Mouse (Mus musculus) stomach, embryonic 15.5 days (tissue): ENCODE data around the gene Acsl3. TPM values are rescaled to one million over a fixed set of nuclear protein-coding genes. Genes with fewer than 3 reads are reported as not detected.

Experiments used
- polyA plus RNA-seq: library from polyadenylated mRNA; unstranded; fragments of >200 nt; fragmentation: Nextera tagmentation; extraction: Ambion mirVana; gene quantifications from 2 replicates; pipeline ENCODE4 v1.2.1, GENCODE M21; 2015

The Acsl3 gene
- polyA plus RNA-seq, 1 experiment from 2014 or later, result 61.9 TPM

Other genes starting within 250 kb of the Acsl3 start
- gene Farsb, start 168.9 kb upstream of the Acsl3 start, polyA plus RNA-seq, result 140 and 150 TPM in 2 replicates
- 0.37 TPM in 1 of 2 replicates, not detected in the other for gene Mogat1, start 146.8 kb upstream of the Acsl3 start, polyA plus RNA-seq
- 0.08 and 0.18 TPM in 2 replicates for gene BC035947, start 145.7 kb upstream of the Acsl3 start, polyA plus RNA-seq
- 3.0 and 3.6 TPM in 2 replicates for gene Utp14b, start 213 bp downstream of the Acsl3 start, polyA plus RNA-seq
- 8.0 and 8.1 TPM in 2 replicates for gene Kcne4, start 158.9 kb downstream of the Acsl3 start, polyA plus RNA-seq